Mouse (Mus musculus) gastrocnemius, postnatal 4 days (tissue): ENCODE data around the gene Myocd. TPM values are rescaled to one million over a fixed set of nuclear protein-coding genes. Genes with fewer than 3 reads are reported as not detected.

Experiments used
- DNase-seq, 2 experiments: peaks; one replicate each; pipeline ENCODE4 v3.0.0; 2021 to 2022; ENCODE audit warnings: low spot score in 2 of 2, mixed read lengths in 2 of 2
- long read RNA-seq, 2 experiments: library from polyadenylated mRNA; stranded (forward); transcript quantifications; one replicate each; pipeline ENCODE4 v2.0.0; 2021
- total RNA-seq, 2 experiments: library from RNA; stranded (reverse); gene quantifications; 2 replicates each; pipeline ENCODE4 v1.2.3; 2021

Gene Myocd
- 1 to 10 TPM; 3.1 to 3.8 TPM for total RNA-seq
- long read RNA-seq, experiment 1 = 0 reads
- long read RNA-seq, experiment 2 = 0 reads

GRCm38 (mm10) chr11:65269851-65270473 is at the start of gene Myocd:
Gene Myocd (minus strand): TSS chr11:65269989.
- DNase-seq = peak in 1 of 2 experiments; percentile 16

- no peak for DNase-seq
These were observed 34.0 kb upstream of the Myocd start for GRCm38 (mm10) chr11:65303824-65304223.

GRCm38 (mm10) chr11:65294128-65294833 is 24.5 kb upstream of the Myocd start:
- DNase-seq = no peak

- no peak for DNase-seq
These were observed 23.2 kb upstream of the Myocd start for GRCm38 (mm10) chr11:65292994-65293393.

- no peak for DNase-seq
These were observed 17.9 kb upstream of the Myocd start for GRCm38 (mm10) chr11:65287706-65288105.

- DNase-seq = no peak
These were observed 16.4 kb upstream of the Myocd start for GRCm38 (mm10) chr11:65286211-65286610.

GRCm38 (mm10) chr11:65275441-65275840 is 5.7 kb upstream of the Myocd start:
- no peak for DNase-seq

- DNase-seq = no peak
These were observed 1.2 kb upstream of the Myocd start for GRCm38 (mm10) chr11:65271000-65271399.

- DNase-seq = no peak
These were observed 1.5 kb downstream of the Myocd start for GRCm38 (mm10) chr11:65268310-65268709.

- no peak for DNase-seq
These were observed 6.3 kb downstream of the Myocd start for GRCm38 (mm10) chr11:65263466-65263865.

GRCm38 (mm10) chr11:65258997-65259396 is 10.8 kb downstream of the Myocd start:
- no peak for DNase-seq

- no peak for DNase-seq
These were observed 13.6 kb downstream of the Myocd start for GRCm38 (mm10) chr11:65256143-65256542.

GRCm38 (mm10) chr11:65255564-65255963 is 14.2 kb downstream of the Myocd start:
- DNase-seq = no peak

- DNase-seq = no peak
These were observed 19.4 kb downstream of the Myocd start for GRCm38 (mm10) chr11:65250366-65250765.

GRCm38 (mm10) chr11:65246301-65247054 is 23.3 kb downstream of the Myocd start:
- no peak for DNase-seq

GRCm38 (mm10) chr11:65243593-65243992 is 26.2 kb downstream of the Myocd start:
- no peak for DNase-seq

GRCm38 (mm10) chr11:65240521-65240920 is 29.3 kb downstream of the Myocd start:
- no peak for DNase-seq

- no peak for DNase-seq
These were observed 31.9 kb downstream of the Myocd start for GRCm38 (mm10) chr11:65237896-65238295.

GRCm38 (mm10) chr11:65236907-65237306 is 32.9 kb downstream of the Myocd start:
- no peak for DNase-seq

GRCm38 (mm10) chr11:65235374-65235773 is 34.4 kb downstream of the Myocd start:
- no peak for DNase-seq

- no peak for DNase-seq
These were observed 38.0 kb downstream of the Myocd start for GRCm38 (mm10) chr11:65231771-65232170.

- DNase-seq = no peak
These were observed 43.0 kb downstream of the Myocd start for GRCm38 (mm10) chr11:65226766-65227165.
